Mouse (Mus musculus) CD4-positive naive resting alpha-beta T cell, adult 76 days (primary cell): Measurements from ENCODE around the gene Psmd3. TPM values are rescaled to one million over a fixed set of nuclear protein-coding genes. Genes with fewer than 3 reads are reported as not detected.

Experiments
- total RNA-seq: library from RNA; stranded (reverse); gene quantifications from one replicate; pipeline ENCODE4 v1.2.4, GENCODE M21; 2023

Gene Psmd3
- 77.8 TPM for total RNA-seq

GRCm38 (mm10) chr11:98681786-98682745, at the start of gene Psmd3:
Gene Psmd3 (plus strand): TSS chr11:98682554.

GRCm38 (mm10) chr11:98646459-98646858, 35.9 kb upstream of the Psmd3 start, which contains the start of gene Gsdma2:
Gene Gsdma2 (plus strand): TSS chr11:98646759.

GRCm38 (mm10) chr11:98664091-98664490, 18.3 kb upstream of the Psmd3 start, which contains the start of gene Gsdma:
Gene Gsdma (plus strand): TSS chr11:98664351.

GRCm38 (mm10) chr11:98701213-98701670, 18.9 kb downstream of the Psmd3 start, which contains the start of gene Csf3:
Gene Csf3 (plus strand): TSS chr11:98701263.

GRCm38 (mm10) chr11:98729119-98729588, 46.8 kb downstream of the Psmd3 start, which contains the start of gene Med24:
Gene Med24 (minus strand): TSS chr11:98729435.

GRCm38 (mm10) chr11:98740393-98741050, 58.2 kb downstream of the Psmd3 start, which contains the start of gene Thra:
Gene Thra (plus strand): TSS chr11:98740638.

Other genes with a start within 250 kb of the Psmd3 start
- gene Mien1, start 243.6 kb upstream of the Psmd3 start, total RNA-seq: 44.5 TPM
- 2.7 TPM for gene Grb7, start 236.2 kb upstream of the Psmd3 start, total RNA-seq
- 154 TPM for gene Ikzf3, start 136.5 kb upstream of the Psmd3 start, total RNA-seq
- gene Zpbp2, start 131.5 kb upstream of the Psmd3 start, total RNA-seq: 3.7 TPM
- 19.4 TPM for gene Ormdl3, start 95.2 kb upstream of the Psmd3 start, total RNA-seq
- gene Lrrc3c, start 84.3 kb upstream of the Psmd3 start, total RNA-seq: not detected
- gene Gm12355, start 56.9 kb upstream of the Psmd3 start, total RNA-seq: 21.9 TPM
- 0.64 TPM for gene Gsdma3, start 56.2 kb upstream of the Psmd3 start, total RNA-seq
- gene Gsdma2, start 35.8 kb upstream of the Psmd3 start, total RNA-seq: not detected
- not detected for gene Gsdma, start 18.2 kb upstream of the Psmd3 start, total RNA-seq
- not detected for gene Csf3, start 18.7 kb downstream of the Psmd3 start, total RNA-seq
- 77.9 TPM for gene Med24, start 46.9 kb downstream of the Psmd3 start, total RNA-seq
- 30.2 TPM for gene Thra, start 58.1 kb downstream of the Psmd3 start, total RNA-seq
- 4.3 TPM for gene Nr1d1, start 92.8 kb downstream of the Psmd3 start, total RNA-seq
- 107 TPM for gene Msl1, start 113.0 kb downstream of the Psmd3 start, total RNA-seq
- gene Casc3, start 122.4 kb downstream of the Psmd3 start, total RNA-seq: 108 TPM
- gene Rapgefl1, start 154.2 kb downstream of the Psmd3 start, total RNA-seq: 0.62 TPM
- 47.8 TPM for gene Wipf2, start 181.1 kb downstream of the Psmd3 start, total RNA-seq
- 1.2 TPM for gene Cdc6, start 225.2 kb downstream of the Psmd3 start, total RNA-seq
- 99.1 TPM for gene Rara, start 245.3 kb downstream of the Psmd3 start, total RNA-seq